Mouse (Mus musculus) mesoderm, embryonic 11.5 days (tissue): ENCODE results near the gene Pygo1.

Source experiments
- DNase-seq: peaks from one replicate; pipeline ENCODE4 v3.0.0-alpha.2; 2012; ENCODE audit warnings: low read depth, low spot score

Gene Pygo1

GRCm38 (mm10) chr9:72991420-72991819 is 66.0 kb downstream of the Pygo1 start:
- no peak for DNase-seq

- no peak for DNase-seq
These were observed 67.1 kb downstream of the Pygo1 start for GRCm38 (mm10) chr9:72992576-72992975.

- no peak for DNase-seq
These were observed 70.7 kb downstream of the Pygo1 start for GRCm38 (mm10) chr9:72996167-72996566.

- DNase-seq, result no peak
These were observed 71.4 kb downstream of the Pygo1 start for GRCm38 (mm10) chr9:72996806-72997205.

GRCm38 (mm10) chr9:73000487-73000886 is 75.0 kb downstream of the Pygo1 start:
- no peak for DNase-seq

GRCm38 (mm10) chr9:73001314-73002011 is 76.0 kb downstream of the Pygo1 start:
- no peak for DNase-seq
